Mouse (Mus musculus): ENCODE measurements at regions not wholly inside any gene's neighbourhood (a gene's known extent, or its start where the extent isn't known, plus 50 kb on each side); places are given as distances from the start of the nearest gene placed in this dataset.
A peak's percentile ranks its signal among the peaks of the same experiment; 100 is the strongest.

- no peaks in the 10 kb centered on the region for H3K27me3 ChIP-seq (replicated peaks; ENCODE audit: control insufficient read depth, insufficient read depth, low read length)
- H3K4me1 ChIP-seq (replicated peaks; ENCODE audit: control insufficient read depth, insufficient read depth, low read length) = no peaks in the 10 kb centered on the region
- H3K9me3 ChIP-seq (ENCODE audit: control insufficient read depth) = no peaks in the 10 kb centered on the region
- no peaks in the 10 kb centered on the region for H3K36me3 ChIP-seq (ENCODE audit: control insufficient read depth, insufficient read depth)
- no peak overlapping the region for H3K9ac ChIP-seq (ENCODE audit: low read depth, low read length)
- peak; percentile 59 for ATAC-seq
- no peak overlapping the region for H3K4me2 ChIP-seq (replicated peaks; ENCODE audit: low read depth)
- WGBS = 62% methylated on average over 10 of the region's 10 CpGs
- TF ChIP-seq CTCF (IDR thresholded peaks at IDR 0.05; ENCODE audit: low read depth) = no peak
- H3K27ac ChIP-seq (ENCODE audit: low read depth, low read length) = no peak overlapping the region
- H3K4me3 ChIP-seq (ENCODE audit: low read depth, low read length) = no peak overlapping the region
These were observed 153.8 kb downstream of the Pmp22 start for GRCm38 (mm10) chr11:63282541-63282940.

- no peak for ATAC-seq
- H3K4me1 ChIP-seq (replicated peaks; ENCODE audit: control insufficient read depth, insufficient read depth, low read length) = no peaks in the 10 kb centered on the region
- H3K27me3 ChIP-seq (replicated peaks; ENCODE audit: control insufficient read depth, insufficient read depth, low read length) = no peaks in the 10 kb centered on the region
- no peaks in the 10 kb centered on the region for H3K36me3 ChIP-seq (ENCODE audit: control insufficient read depth, insufficient read depth)
- no peak overlapping the region for H3K4me3 ChIP-seq (ENCODE audit: low read depth, low read length)
- H3K27ac ChIP-seq (ENCODE audit: low read depth, low read length) = no peak overlapping the region
- no peak overlapping the region for H3K4me2 ChIP-seq (replicated peaks; ENCODE audit: low read depth)
- no peaks in the 10 kb centered on the region for H3K9me3 ChIP-seq (ENCODE audit: control insufficient read depth)
- no peak overlapping the region for H3K9ac ChIP-seq (ENCODE audit: low read depth, low read length)
- WGBS = 81% methylated on average over 2 of the region's 2 CpGs
- no peak for TF ChIP-seq CTCF (IDR thresholded peaks at IDR 0.05; ENCODE audit: low read depth)
These were observed 157.2 kb downstream of the Pmp22 start for GRCm38 (mm10) chr11:63286026-63286425.

DNA sequence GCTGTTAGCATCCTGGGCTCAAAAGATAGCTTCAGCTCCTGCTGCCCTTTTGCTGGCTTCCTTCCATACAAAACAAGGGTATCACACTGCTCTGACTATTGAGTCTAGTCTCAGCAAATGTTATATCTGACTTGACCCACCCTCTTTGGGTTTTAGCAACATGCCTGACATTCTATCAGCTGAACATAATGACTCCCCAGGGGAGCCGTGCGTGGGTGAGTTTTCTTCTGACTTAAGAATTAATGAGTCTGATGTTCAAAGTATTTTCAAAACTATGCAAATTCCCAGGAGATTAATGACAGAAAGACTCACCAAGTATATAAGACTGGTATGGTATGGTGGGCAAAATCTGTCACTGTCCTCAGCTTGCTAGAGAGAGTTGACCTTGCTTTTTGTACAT, 159.0 kb downstream of the Pmp22 start:
- Histone ChIP-seq H3K27ac (ENCODE audit: low read depth, low read length) (no peak overlapping the region), H3K4me2 (replicated peaks; ENCODE audit: low read depth) (no peak overlapping the region), H3K27me3 (replicated peaks; ENCODE audit: control insufficient read depth, insufficient read depth, low read length) (no peaks in the 10 kb centered on the region), H3K9ac (ENCODE audit: low read depth, low read length) (no peak overlapping the region), H3K9me3 (ENCODE audit: control insufficient read depth) (no peaks in the 10 kb centered on the region), H3K4me1 (replicated peaks; ENCODE audit: control insufficient read depth, insufficient read depth, low read length) (no peaks in the 10 kb centered on the region), H3K36me3 (ENCODE audit: control insufficient read depth, insufficient read depth) (no peaks in the 10 kb centered on the region), H3K4me3 (ENCODE audit: low read depth, low read length) (no peak overlapping the region)
- no peak for ATAC-seq
- TF ChIP-seq CTCF (IDR thresholded peaks at IDR 0.05; ENCODE audit: low read depth) = no peak
- WGBS = 63% methylated on average over 2 of the region's 2 CpGs

- ATAC-seq = no peak
- Histone ChIP-seq H3K27ac (ENCODE audit: low read depth, low read length) (no peak overlapping the region), H3K27me3 (replicated peaks; ENCODE audit: control insufficient read depth, insufficient read depth, low read length) (no peaks in the 10 kb centered on the region), H3K4me3 (ENCODE audit: low read depth, low read length) (no peak overlapping the region), H3K9me3 (ENCODE audit: control insufficient read depth) (no peaks in the 10 kb centered on the region), H3K4me1 (replicated peaks; ENCODE audit: control insufficient read depth, insufficient read depth, low read length) (no peaks in the 10 kb centered on the region), H3K9ac (ENCODE audit: low read depth, low read length) (no peak overlapping the region), H3K4me2 (replicated peaks; ENCODE audit: low read depth) (no peak overlapping the region), H3K36me3 (ENCODE audit: control insufficient read depth, insufficient read depth) (no peaks in the 10 kb centered on the region)
- 83% methylated on average over 13 of the region's 13 CpGs for WGBS
- TF ChIP-seq CTCF (IDR thresholded peaks at IDR 0.05; ENCODE audit: low read depth) = no peak
These were observed 161.8 kb downstream of the Pmp22 start for GRCm38 (mm10) chr11:63290618-63291017.

DNA sequence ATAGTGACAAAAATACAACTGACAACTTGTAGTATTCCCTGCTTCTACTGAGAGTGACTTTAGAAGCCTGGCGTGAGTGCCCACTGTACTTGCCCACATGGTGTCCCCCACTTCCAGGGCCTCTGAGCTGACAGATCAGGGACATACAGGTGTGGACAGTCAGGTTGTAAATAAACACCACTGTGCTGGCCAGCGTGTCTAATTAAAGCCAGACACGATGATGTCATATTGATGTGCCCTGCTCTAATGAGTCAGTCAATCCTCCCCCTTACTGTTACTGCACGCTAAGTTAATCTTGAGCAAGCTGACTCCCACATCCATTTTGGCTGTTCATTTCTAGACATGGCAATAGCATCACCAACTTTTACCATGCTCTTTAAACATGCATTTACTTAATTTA, 164.7 kb downstream of the Pmp22 start:
- no peak for TF ChIP-seq CTCF (IDR thresholded peaks at IDR 0.05; ENCODE audit: low read depth)
- Histone ChIP-seq H3K4me3 (ENCODE audit: low read depth, low read length) (no peak overlapping the region), H3K4me2 (replicated peaks; ENCODE audit: low read depth) (no peak overlapping the region), H3K27ac (ENCODE audit: low read depth, low read length) (no peak overlapping the region), H3K4me1 (replicated peaks; ENCODE audit: control insufficient read depth, insufficient read depth, low read length) (no peaks in the 10 kb centered on the region), H3K36me3 (ENCODE audit: control insufficient read depth, insufficient read depth) (no peaks in the 10 kb centered on the region), H3K9ac (ENCODE audit: low read depth, low read length) (no peak overlapping the region), H3K27me3 (replicated peaks; ENCODE audit: control insufficient read depth, insufficient read depth, low read length) (no peaks in the 10 kb centered on the region), H3K9me3 (ENCODE audit: control insufficient read depth) (no peaks in the 10 kb centered on the region)
- WGBS = 81% methylated on average over 4 of the region's 4 CpGs
- ATAC-seq = no peak

GRCm38 (mm10) chr11:63294476-63294875, 165.7 kb downstream of the Pmp22 start:
- Histone ChIP-seq H3K4me3 (ENCODE audit: low read depth, low read length) (no peak overlapping the region), H3K27me3 (replicated peaks; ENCODE audit: control insufficient read depth, insufficient read depth, low read length) (no peaks in the 10 kb centered on the region), H3K36me3 (ENCODE audit: control insufficient read depth, insufficient read depth) (no peaks in the 10 kb centered on the region), H3K4me1 (replicated peaks; ENCODE audit: control insufficient read depth, insufficient read depth, low read length) (no peaks in the 10 kb centered on the region), H3K4me2 (replicated peaks; ENCODE audit: low read depth) (no peak overlapping the region), H3K9me3 (ENCODE audit: control insufficient read depth) (no peaks in the 10 kb centered on the region), H3K27ac (ENCODE audit: low read depth, low read length) (no peak overlapping the region), H3K9ac (ENCODE audit: low read depth, low read length) (no peak overlapping the region)
- ATAC-seq = no peak
- no peak for TF ChIP-seq CTCF (IDR thresholded peaks at IDR 0.05; ENCODE audit: low read depth)
- 77% methylated on average over 3 of the region's 3 CpGs for WGBS

GRCm38 (mm10) chr11:63296476-63296875, 167.7 kb downstream of the Pmp22 start:
- no peak for TF ChIP-seq CTCF (IDR thresholded peaks at IDR 0.05; ENCODE audit: low read depth)
- Histone ChIP-seq H3K36me3 (ENCODE audit: control insufficient read depth, insufficient read depth) (no peaks in the 10 kb centered on the region), H3K4me1 (replicated peaks; ENCODE audit: control insufficient read depth, insufficient read depth, low read length) (no peaks in the 10 kb centered on the region), H3K4me2 (replicated peaks; ENCODE audit: low read depth) (no peak overlapping the region), H3K4me3 (ENCODE audit: low read depth, low read length) (no peak overlapping the region), H3K27me3 (replicated peaks; ENCODE audit: control insufficient read depth, insufficient read depth, low read length) (no peaks in the 10 kb centered on the region), H3K9ac (ENCODE audit: low read depth, low read length) (no peak overlapping the region), H3K27ac (ENCODE audit: low read depth, low read length) (no peak overlapping the region), H3K9me3 (ENCODE audit: control insufficient read depth) (no peaks in the 10 kb centered on the region)
- WGBS = 77% methylated on average over 3 of the region's 3 CpGs
- no peak for ATAC-seq

All from intestine, postnatal 0 days (tissue).